Mouse (Mus musculus): ENCODE measurements around the gene Gm49369.

Gene Gm49369

DNA sequence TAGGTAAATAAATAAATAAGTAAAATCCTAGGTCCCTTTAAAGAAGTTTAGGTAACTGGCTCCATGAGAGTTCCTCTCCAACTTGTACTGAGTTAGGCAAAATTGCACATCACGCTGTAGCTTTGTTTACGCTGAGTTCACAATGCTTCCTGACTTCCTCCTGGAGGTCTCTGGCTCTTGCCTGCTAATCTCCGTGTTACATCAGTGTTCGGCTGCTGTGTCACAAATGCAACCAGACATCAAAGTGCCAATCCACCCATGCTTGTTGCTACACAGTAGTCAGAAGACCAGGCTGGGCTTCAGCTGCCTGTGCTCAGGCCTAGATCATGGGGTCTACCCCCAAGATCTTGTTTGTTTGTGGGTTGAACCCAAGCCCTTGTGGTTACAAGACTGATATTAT, 21.1 kb upstream of the Gm49369 start:
- H3K36me3 ChIP-seq (ENCODE audit: control insufficient read depth, insufficient read depth, low read length, poor library complexity, severe bottlenecking) = no peaks in the 10 kb centered on the region
- DNase-seq (ENCODE audit: low read depth, low spot score) = no peak
- H3K27me3 ChIP-seq (ENCODE audit: control insufficient read depth, insufficient read depth, low read length, poor library complexity, severe bottlenecking) = no peaks in the 10 kb centered on the region

DNA sequence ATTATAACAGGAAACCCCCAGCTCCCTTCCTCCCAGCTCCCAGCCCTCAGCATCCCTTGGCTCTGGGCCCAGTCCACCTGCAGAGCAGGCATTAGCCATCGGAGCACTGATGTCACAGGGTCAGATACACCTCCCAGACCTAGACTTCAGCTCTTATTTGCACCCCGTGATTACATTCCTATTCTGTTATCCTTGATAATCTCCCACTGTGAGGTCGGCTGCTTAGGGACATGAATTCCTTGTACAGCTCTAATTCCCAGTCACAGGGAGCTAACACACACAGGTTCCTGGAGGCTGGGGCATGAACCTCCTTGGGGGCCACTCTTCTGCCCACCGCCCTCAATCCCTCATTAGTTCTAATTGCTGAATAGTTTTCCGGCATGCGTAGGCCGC, 18.3 kb upstream of the Gm49369 start:
- no peak for DNase-seq (ENCODE audit: low read depth, low spot score)
- no peaks in the 10 kb centered on the region for H3K27me3 ChIP-seq (ENCODE audit: control insufficient read depth, insufficient read depth, low read length, poor library complexity, severe bottlenecking)
- no peaks in the 10 kb centered on the region for H3K36me3 ChIP-seq (ENCODE audit: control insufficient read depth, insufficient read depth, low read length, poor library complexity, severe bottlenecking)

GRCm38 (mm10) chr7:142400112-142400749, 17.8 kb upstream of the Gm49369 start:
- Histone ChIP-seq H3K36me3 (ENCODE audit: control insufficient read depth, insufficient read depth, low read length, poor library complexity, severe bottlenecking) (no peaks in the 10 kb centered on the region), H3K27me3 (ENCODE audit: control insufficient read depth, insufficient read depth, low read length, poor library complexity, severe bottlenecking) (no peaks in the 10 kb centered on the region)
- DNase-seq (ENCODE audit: low read depth, low spot score) = no peak

DNA sequence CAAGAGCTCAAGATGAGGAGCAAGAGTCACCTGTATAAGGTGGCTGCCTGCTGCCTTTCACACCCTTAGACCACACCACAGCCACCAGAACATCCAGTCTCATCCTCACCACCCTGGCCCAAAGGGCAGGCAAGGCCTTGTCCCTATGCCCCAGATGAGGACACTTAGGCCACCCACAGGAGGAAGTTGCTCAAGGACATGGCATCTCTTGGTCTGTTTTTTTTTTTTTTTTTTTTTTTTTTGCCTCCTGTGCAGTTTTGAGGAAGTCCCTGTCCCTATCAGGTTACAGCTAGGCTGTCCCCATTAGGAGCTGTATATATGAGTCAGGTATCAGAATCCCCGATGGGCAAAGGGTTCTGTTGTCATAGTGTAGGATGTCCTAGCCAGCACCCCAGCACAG, 16.8 kb upstream of the Gm49369 start:
- Histone ChIP-seq H3K36me3 (ENCODE audit: control insufficient read depth, insufficient read depth, low read length, poor library complexity, severe bottlenecking) (no peaks in the 10 kb centered on the region), H3K27me3 (ENCODE audit: control insufficient read depth, insufficient read depth, low read length, poor library complexity, severe bottlenecking) (no peaks in the 10 kb centered on the region)
- peak; percentile 25 for DNase-seq (ENCODE audit: low read depth, low spot score)

DNA sequence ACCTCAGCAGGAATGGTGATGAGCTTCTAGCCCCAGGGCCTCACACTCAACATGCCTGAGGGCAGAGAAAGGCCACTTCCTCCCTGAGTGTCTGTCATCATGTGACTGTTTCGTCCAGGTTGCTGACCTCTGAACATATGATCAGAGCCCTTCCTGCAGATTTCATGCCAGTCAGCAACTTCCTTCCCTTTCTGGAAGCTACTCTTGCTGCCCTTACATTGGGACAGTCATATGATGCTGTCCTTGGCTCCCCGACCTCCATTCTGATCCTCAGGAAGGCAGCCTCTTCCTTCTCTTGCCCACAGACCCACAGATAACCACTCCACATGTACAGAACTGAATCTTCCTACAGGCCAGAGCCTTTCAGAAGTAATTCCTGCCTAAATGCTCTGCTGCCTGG, 15.6 kb upstream of the Gm49369 start:
- Histone ChIP-seq H3K27me3 (ENCODE audit: control insufficient read depth, insufficient read depth, low read length, poor library complexity, severe bottlenecking) (no peaks in the 10 kb centered on the region), H3K36me3 (ENCODE audit: control insufficient read depth, insufficient read depth, low read length, poor library complexity, severe bottlenecking) (no peaks in the 10 kb centered on the region)
- no peak for DNase-seq (ENCODE audit: low read depth, low spot score)

GRCm38 (mm10) chr7:142396611-142397010, 14.1 kb upstream of the Gm49369 start:
- H3K27me3 ChIP-seq (ENCODE audit: control insufficient read depth, insufficient read depth, low read length, poor library complexity, severe bottlenecking) = no peaks in the 10 kb centered on the region
- no peak for DNase-seq (ENCODE audit: low read depth, low spot score)
- H3K36me3 ChIP-seq (ENCODE audit: control insufficient read depth, insufficient read depth, low read length, poor library complexity, severe bottlenecking) = no peaks in the 10 kb centered on the region

DNA sequence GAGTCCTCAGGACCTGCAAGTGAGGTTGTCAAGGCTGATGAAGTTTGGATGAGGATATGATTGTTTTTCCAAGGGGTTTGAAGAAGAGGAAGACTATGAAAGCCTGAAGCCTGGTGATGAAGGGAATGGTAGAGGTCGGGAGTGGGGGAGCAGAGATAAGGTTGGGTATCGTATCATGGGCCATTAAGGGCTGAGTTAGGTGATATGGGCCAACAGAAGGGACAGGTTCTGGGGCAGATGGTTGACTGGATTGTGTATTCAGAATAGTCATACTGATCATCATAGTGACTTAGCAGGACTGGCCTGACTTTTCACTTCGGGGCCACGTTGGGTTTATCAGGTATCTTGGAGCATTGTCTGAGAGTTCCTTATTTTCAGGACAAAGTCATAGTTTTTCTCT, 13.0 kb upstream of the Gm49369 start:
- Histone ChIP-seq H3K27me3 (ENCODE audit: control insufficient read depth, insufficient read depth, low read length, poor library complexity, severe bottlenecking) (no peaks in the 10 kb centered on the region), H3K36me3 (ENCODE audit: control insufficient read depth, insufficient read depth, low read length, poor library complexity, severe bottlenecking) (no peaks in the 10 kb centered on the region)
- no peak for DNase-seq (ENCODE audit: low read depth, low spot score)

DNA sequence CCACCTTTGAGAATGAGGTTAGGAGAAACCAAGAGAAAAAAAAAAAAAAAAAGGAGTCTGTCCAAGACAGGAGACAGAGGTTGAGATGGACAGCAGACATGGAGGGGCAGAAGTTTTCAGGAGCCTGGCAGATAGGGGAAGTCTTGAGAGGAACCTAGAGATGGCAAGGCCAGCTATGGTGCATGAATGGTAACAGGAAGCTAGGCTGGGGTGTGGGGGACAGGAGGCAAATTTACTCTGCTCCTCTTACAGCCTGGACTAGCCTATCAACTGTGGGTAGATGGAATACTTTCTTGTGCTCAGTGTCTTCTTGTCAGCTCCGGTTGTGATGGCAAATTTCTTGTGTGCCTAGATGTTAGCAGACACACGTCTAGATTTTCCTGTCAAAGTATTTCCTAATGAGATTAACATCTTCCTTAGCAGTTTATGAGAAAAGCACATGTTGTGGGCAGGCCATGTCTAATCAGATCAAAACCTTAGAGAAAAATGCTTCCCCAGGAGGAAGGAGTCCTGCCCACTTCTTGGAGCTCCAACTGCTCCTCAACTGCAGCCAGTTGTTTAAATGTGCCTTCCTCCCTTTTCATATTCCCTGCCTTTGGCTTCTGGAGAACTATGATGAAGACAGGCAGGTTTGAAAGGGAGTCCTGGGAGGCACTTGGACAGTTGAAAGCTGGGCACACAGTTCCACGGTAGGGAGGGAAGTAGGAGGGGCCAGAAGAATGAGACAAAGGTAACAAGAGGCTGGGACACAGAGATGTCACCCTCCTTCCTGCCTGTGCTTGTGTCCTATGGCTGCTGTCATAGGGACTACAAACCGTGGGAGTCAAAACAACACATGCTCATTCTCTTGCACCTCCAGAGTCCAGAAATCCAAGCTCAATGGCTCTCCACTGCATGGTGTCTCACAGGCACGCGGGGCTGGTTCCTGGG, 12.1 kb upstream of the Gm49369 start:
- no peaks in the 10 kb centered on the region for H3K36me3 ChIP-seq (ENCODE audit: control insufficient read depth, insufficient read depth, low read length, poor library complexity, severe bottlenecking)
- no peaks in the 10 kb centered on the region for H3K27me3 ChIP-seq (ENCODE audit: control insufficient read depth, insufficient read depth, low read length, poor library complexity, severe bottlenecking)
- DNase-seq (ENCODE audit: low read depth, low spot score) = peak; percentile 41

DNA sequence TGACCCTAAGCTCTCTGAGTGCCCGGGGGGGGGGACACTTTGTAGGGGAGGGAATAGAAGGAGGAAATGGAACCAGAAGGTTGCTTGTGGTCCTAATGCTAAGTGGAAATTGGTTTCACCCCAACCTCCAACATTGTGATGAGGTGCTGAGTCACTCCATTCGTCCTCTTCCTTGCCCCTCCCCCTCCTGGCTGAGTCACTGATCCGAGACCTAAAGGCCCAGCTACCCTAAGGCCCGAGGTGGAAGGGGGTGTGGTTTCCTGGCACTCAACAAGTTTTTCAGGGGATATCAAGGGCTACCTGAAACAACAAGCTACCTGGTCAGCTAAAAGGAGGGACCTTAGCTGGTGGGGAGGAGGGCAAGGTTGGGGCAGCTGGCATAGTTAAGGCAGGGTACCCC, 10.7 kb upstream of the Gm49369 start:
- Histone ChIP-seq H3K27me3 (ENCODE audit: control insufficient read depth, insufficient read depth, low read length, poor library complexity, severe bottlenecking) (no peaks in the 10 kb centered on the region), H3K36me3 (ENCODE audit: control insufficient read depth, insufficient read depth, low read length, poor library complexity, severe bottlenecking) (no peaks in the 10 kb centered on the region)
- peak; percentile 29 for DNase-seq (ENCODE audit: low read depth, low spot score)

- Histone ChIP-seq H3K36me3 (ENCODE audit: control insufficient read depth, insufficient read depth, low read length, poor library complexity, severe bottlenecking) (no peaks in the 10 kb centered on the region), H3K27me3 (ENCODE audit: control insufficient read depth, insufficient read depth, low read length, poor library complexity, severe bottlenecking) (no peaks in the 10 kb centered on the region)
- DNase-seq (ENCODE audit: low read depth, low spot score) = no peak
Observed at GRCm38 (mm10) chr7:142391609-142392008, 9.1 kb upstream of the Gm49369 start.

GRCm38 (mm10) chr7:142391108-142391507, 8.6 kb upstream of the Gm49369 start:
- no peak for DNase-seq (ENCODE audit: low read depth, low spot score)
- Histone ChIP-seq H3K27me3 (ENCODE audit: control insufficient read depth, insufficient read depth, low read length, poor library complexity, severe bottlenecking) (no peaks in the 10 kb centered on the region), H3K36me3 (ENCODE audit: control insufficient read depth, insufficient read depth, low read length, poor library complexity, severe bottlenecking) (no peaks in the 10 kb centered on the region)

DNA sequence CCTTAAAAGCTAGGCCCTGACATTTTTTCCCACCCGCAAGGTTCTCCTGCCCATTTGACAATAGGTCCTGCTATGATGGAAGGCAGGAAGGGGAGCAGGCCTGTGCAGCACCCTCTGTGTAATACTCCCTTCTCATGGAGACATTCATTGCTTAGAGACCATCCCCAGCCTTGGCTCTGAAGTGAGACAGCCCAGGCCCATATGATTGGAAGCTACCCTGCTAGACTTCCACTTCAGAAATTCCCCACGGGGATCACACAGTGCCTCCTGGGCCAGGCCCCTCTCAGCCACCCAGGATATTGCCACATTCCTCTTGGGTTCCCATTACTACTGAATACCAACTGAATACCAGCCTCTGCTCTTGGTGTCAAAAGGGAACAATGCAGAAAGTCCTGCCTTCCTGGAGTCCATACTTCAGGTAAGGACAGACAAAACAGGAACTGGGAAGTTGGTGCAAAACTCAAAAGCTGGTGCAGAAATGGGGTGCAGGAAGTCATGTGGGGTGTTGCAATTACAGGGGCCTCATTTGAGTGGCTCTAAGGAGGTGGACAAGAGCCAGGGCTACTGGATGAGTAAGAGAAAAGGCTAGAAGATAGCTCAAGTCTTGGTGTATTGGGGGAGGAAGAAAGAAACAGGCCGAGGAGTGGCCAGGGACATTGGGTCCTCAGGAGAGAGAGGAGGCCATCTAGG, 7.6 kb upstream of the Gm49369 start:
- Histone ChIP-seq H3K36me3 (ENCODE audit: control insufficient read depth, insufficient read depth, low read length, poor library complexity, severe bottlenecking) (no peaks in the 10 kb centered on the region), H3K27me3 (ENCODE audit: control insufficient read depth, insufficient read depth, low read length, poor library complexity, severe bottlenecking) (no peaks in the 10 kb centered on the region)
- DNase-seq (ENCODE audit: low read depth, low spot score) = no peak

DNA sequence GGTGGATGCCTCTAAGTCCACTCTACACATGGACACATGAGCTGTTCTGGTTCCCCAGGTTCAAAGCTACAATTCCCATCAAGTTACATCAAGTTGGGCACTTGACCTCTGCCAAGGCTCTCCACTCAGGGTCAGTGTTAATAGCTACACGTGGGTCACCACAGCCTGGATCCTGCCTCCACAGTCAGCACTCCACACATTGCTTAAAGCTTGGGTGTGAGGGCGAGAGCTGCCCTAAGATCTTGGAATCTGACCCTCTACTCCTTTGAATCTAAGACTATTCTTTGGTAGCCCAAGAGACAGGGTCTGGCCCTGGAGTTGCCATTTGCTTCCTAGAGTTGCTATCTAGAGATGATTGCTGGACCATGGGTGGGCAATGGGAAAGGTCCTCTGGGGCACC, 6.3 kb upstream of the Gm49369 start:
- DNase-seq (ENCODE audit: low read depth, low spot score) = no peak
- no peaks in the 10 kb centered on the region for H3K27me3 ChIP-seq (ENCODE audit: control insufficient read depth, insufficient read depth, low read length, poor library complexity, severe bottlenecking)
- no peaks in the 10 kb centered on the region for H3K36me3 ChIP-seq (ENCODE audit: control insufficient read depth, insufficient read depth, low read length, poor library complexity, severe bottlenecking)

GRCm38 (mm10) chr7:142388198-142388597, 5.7 kb upstream of the Gm49369 start:
- no peaks in the 10 kb centered on the region for H3K36me3 ChIP-seq (ENCODE audit: control insufficient read depth, insufficient read depth, low read length, poor library complexity, severe bottlenecking)
- no peaks in the 10 kb centered on the region for H3K27me3 ChIP-seq (ENCODE audit: control insufficient read depth, insufficient read depth, low read length, poor library complexity, severe bottlenecking)
- no peak for DNase-seq (ENCODE audit: low read depth, low spot score)
